Mouse (Mus musculus) embryo, embryonic 11 days (tissue): ENCODE measurements at regions not wholly inside any gene's neighbourhood (a gene's known extent, or its start where the extent isn't known, plus 50 kb on each side); places are given as distances from the start of the nearest gene placed in this dataset.
"Not testable (repeated sequence)": the region's sequence is repeated elsewhere in the genome, so short reads cannot be mapped to it uniquely, and the experiment has no call there.

Experiments
- DNase-seq: peaks from one replicate; pipeline ENCODE4 v3.0.0-alpha.2; 2015

DNA sequence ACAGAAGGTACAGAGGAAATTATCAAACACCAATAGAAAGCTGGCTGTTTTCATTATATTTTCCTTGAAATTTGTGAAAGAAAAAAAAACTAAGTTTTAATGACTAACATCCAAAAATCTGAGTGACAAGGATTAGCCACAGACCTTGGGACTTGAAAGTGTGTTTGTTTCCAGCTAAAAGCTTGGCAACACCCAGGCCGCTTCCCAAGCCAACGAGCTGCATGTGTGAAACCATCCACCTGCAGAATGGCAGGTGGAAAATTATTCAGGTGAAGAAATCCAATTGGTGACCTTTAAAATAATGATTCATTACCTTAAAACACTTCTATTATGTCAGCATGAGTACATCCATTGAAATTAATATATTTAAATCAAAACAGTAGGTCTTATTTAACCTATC, 672.7 kb upstream of the Mms22l start:
- DNase-seq, result no peak

GRCm38 (mm10) chr4:23826885-23827284, 669.4 kb upstream of the Mms22l start:
- peak; percentile 27 for DNase-seq

DNA sequence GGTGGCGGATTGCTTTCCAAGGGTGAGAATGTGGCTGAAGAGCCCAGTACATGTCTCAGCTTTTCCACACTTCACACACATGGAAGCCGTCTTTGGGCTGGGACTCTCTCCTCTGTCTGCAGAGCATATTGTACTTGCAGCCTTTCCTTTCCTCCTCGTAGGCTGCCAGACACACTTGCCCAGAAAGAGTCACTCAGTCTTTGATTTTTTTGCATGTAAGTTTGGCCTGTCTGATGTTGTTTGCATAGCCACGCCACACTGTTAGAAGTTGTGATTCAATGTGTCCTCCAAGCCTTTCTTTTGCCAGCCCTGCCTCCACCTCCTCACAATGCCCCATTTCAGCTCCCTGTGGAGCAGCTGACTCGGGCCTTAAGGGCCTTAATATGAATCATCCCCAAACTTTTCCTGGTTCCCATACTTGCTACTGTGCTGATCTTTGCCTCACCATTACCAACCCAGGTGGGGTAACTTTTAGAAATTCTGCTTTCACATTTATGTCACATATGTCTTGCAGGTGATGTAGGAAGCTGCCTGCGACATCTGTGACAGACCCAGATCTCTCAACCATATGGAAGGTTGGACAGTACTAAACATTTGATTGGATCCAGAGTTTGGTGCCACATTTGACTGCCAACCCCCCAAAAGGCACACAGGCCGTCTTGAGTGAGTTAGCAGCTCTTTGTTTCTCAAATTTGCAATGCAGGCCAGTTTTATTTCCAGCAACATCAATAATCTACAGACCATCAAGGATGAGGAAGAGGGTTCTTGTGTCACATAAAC, 663.7 kb upstream of the Mms22l start:
- no peak for DNase-seq

- DNase-seq, result peak; percentile 16
Observed at GRCm38 (mm10) chr4:23843609-23844287, 652.5 kb upstream of the Mms22l start.

DNA sequence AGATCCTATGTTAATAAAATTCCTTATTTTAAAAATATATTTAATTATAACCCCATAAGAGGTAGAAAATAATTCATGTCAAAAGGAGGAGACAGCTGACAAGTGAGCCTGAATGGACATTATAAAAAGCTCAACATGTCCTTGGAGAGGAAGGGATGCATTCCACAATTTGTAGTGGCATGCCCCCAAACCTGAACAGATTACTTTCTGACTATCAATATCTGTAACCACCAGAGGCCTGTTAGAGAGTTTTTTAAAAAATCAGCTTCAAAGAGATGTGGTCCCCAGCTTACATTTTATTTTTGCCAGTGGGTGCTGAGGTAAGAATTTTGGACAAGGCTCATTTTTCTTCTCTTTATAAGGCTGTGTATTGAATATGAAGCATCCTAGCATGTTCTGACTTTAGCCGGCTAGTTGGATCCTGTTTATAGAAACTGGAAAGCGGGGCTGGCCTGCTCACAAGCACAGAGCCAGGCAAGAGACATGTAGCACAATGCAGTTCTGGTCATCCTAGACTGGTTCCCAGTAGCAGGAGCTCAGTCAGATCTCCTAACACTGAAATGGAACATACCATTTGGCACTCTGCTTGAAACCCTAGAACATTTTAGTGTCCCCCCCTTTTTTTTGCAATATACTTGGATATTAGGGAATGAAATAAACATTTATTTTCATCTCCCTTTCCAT, 651.8 kb upstream of the Mms22l start:
- no peak for DNase-seq

DNA sequence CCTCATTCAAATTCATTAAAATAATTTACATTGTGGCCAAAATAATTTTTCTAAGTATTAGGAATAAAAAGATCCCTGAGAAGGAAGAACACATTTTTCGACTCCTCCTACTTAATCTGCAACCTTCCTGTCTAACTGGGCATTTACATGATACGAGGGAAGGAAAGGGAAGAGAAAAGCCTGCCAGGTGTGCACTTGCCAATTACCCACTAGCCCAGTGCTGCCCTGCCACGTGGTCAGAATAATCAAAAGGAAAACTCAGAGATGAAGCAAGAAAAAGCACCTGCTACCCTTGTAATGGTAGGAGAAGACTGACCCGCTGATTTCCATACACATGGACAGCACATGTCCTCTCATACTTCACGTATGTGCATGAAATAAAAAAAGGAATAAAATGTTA, 651.0 kb upstream of the Mms22l start:
- DNase-seq, result no peak

DNA sequence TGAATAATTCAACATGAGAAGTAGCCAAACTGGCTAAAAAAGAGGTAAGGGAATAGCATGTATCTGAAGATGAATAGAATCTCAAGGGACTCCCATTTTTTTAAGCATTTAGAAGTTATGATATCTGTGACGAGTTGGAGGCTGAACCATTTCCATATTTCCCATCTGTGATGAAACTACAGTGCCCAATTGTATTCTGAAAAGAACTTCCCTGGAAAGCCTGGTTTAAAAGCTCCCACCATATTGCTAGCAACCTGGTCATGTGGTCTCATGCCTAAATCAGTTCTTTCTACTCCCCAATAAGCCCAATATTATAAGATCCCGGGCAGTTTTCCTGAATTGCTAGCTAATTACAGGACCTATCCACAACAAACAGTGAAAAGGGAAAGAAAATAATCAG, 645.6 kb upstream of the Mms22l start:
- no peak for DNase-seq

GRCm38 (mm10) chr4:23862437-23862836, 633.8 kb upstream of the Mms22l start:
- DNase-seq, result no peak

GRCm38 (mm10) chr4:23880007-23880406, 616.2 kb upstream of the Mms22l start:
- DNase-seq, result no peak

DNA sequence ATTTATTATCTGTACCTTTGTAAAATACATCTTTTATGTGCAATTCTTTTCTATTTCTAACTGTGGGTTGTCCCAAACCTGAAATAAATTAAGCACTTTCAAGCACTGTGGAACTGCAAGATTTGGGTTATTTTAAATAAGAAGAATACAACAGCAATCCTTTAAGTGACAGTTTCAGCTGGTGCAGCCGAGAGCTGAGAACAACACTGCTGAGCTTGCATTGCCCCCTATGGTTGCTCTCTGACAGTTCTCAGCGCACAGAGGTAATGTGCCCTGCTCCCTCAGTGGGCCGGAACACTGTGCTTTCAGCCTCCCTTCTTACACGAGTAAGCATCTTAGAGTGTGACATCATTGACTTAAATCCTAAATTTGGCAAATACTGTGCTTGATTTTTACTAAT, 582.9 kb upstream of the Mms22l start:
- peak; percentile 66 for DNase-seq

- no peak for DNase-seq
Observed at GRCm38 (mm10) chr4:23913822-23914221, 582.4 kb upstream of the Mms22l start.

GRCm38 (mm10) chr4:23914423-23914822, 581.8 kb upstream of the Mms22l start:
- no peak for DNase-seq

DNA sequence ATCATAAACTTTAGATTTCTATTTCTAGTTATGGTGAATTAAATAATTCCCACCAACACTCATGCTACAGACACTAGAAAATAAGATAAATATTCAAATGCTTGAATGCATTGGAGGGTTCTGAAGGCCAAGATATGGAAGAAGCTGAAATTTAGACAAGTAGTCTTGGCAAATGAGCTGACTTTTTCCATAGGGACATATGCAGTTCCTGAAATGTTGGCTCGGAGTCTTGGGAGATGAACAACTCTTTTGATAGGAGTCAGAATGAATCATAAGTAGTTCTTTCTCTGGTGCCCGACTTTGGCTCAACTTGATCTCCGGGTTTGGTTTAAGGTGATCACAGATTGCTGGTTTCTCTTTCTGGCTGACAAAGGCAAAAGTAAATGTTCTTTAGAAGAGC, 574.7 kb upstream of the Mms22l start:
- no peak for DNase-seq

GRCm38 (mm10) chr4:23954140-23954539, 542.1 kb upstream of the Mms22l start:
- DNase-seq, result no peak

GRCm38 (mm10) chr4:23982193-23982592, 514.1 kb upstream of the Mms22l start:
- DNase-seq, result not testable (repeated sequence)

- peak; percentile 85 for DNase-seq
Observed at GRCm38 (mm10) chr4:23982790-23983451, 513.3 kb upstream of the Mms22l start.

DNA sequence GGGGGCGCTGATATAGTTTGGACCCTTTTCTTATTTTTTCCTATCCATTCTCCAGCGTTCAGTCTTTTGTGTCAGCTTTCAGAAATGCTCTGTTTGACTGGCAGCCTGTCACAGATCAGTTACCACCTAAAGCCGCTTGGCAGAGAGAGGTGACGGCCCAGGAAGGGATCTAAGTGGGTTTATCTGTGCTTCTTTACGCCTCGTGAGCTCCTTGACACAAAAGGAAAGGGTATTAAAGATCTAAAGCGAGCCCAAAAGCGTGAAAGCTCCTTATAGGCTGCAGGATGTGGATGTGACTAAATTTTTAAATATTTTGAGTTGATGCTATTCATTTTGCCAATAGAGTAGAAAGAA, 512.8 kb upstream of the Mms22l start:
- DNase-seq, result no peak

GRCm38 (mm10) chr4:23984005-23984404, 512.2 kb upstream of the Mms22l start:
- peak; percentile 18 for DNase-seq

DNA sequence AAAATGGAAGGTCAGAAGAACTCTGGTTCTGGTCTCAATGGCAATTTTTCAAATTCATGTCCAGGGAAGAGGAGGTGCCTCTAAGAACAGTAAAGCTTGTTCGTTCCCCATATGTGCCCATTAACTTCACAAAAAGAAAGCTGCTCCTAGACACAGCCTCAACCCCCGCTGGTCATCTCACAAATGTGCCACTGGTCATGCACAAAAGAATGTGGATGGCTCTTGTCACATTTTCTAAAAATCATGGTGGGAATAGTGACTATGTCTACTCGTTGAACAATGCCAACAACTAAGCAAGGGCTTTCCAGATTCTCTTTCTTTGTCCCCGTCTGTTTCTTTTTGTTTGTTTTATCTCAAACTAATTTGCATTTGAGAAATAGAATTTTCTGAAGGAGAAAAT, 510.3 kb upstream of the Mms22l start:
- DNase-seq, result peak; percentile 42

DNA sequence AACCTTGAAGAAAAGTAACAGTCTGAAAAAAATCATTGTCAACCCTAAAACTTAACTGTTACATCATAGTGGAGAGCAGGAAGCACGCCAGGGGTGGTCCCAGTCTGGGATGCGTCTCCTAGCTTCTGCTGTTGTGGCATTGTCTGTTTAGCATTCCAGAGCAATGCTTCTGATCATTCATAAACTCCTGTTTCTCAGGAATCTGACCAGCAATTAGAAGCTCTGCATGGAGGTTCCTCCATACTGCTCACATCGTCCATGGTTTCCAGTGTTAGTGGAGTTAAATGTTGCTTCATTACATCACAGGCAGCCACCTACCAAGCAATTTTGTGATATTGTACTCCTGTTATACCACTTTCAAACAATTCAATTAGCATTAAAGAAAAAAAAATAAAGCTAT, 502.4 kb upstream of the Mms22l start:
- DNase-seq, result peak; percentile 11

- DNase-seq, result peak; percentile 55
Observed at GRCm38 (mm10) chr4:23994261-23994965, 501.8 kb upstream of the Mms22l start.

- DNase-seq, result no peak
Observed at GRCm38 (mm10) chr4:24006257-24006955, 489.8 kb upstream of the Mms22l start.
